Mouse (Mus musculus): ENCODE measurements around the gene Ttll1.

DNA sequence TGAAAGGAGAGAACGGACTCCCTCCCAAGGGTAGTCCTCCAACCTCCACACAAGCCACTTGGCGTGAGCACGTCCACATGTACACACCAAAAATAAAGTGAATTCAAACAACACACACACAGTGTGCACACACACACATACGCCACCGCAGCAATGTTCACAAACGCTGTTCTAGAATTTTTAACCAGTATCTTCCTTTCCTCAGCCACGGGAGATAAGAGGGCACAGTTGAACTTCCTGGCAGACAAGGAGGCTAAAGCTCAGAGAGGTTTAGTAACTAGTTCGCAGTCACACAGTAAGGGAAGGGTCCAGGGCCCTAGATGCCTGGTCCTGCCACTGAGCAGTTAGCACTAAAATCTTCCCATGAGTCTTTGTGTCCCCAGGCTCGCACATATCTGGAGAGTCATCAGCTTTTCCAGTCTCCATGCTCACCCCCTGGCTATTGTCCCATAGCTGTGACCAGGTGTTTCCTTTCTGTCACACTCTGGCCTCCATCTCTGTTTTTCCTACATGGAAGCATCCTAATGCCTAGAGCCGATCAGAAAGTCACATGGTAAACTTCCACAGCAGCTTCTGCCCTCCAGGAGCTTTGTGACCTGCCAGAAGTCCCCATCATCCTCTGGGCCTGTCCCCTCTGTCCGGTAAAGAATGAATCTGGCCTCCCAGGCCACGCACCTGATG is 34.0 kb downstream of the Ttll1 start:
- TF ChIP-seq POLR2A (IDR thresholded peaks at IDR 0.05; ENCODE audit: control insufficient read depth, low read depth, low read length) (no peak), CTCF (IDR thresholded peaks at IDR 0.05; ENCODE audit: control insufficient read depth, insufficient read depth, insufficient replicate concordance, low read depth, low read length) (no peak)
